Mouse (Mus musculus): ENCODE data around the gene Gm7544. TPM values are rescaled to one million over a fixed set of nuclear protein-coding genes. Genes with fewer than 3 reads are reported as not detected.

Gene Gm7544
- polyA plus RNA-seq (2017; shearing (Covaris generic)) = under 1 TPM in 1 of 2 experiments, not detected in 1; 0.21 TPM

GRCm38 (mm10) chr1:82955913-82956312 lies at the start of gene Gm7544:
Gene Gm7544 (minus strand): TSS chr1:82956013.

GRCm38 (mm10) chr1:83000306-83000705 lies 44.5 kb upstream of the Gm7544 start, which contains the start of gene Gm47959:
Gene Gm47959 (plus strand): TSS chr1:83000548.

GRCm38 (mm10) chr1:82959870-82960385 lies 4.1 kb upstream of the Gm7544 start, which contains the start of gene Gm47955:
Gene Gm47955 (plus strand): TSS chr1:82960286.

GRCm38 (mm10) chr1:82943295-82943694 lies 12.5 kb downstream of the Gm7544 start, which contains the start of gene A030003K21Rik:
Gene A030003K21Rik (minus strand): TSS chr1:82943388.

GRCm38 (mm10) chr1:82931326-82931725 lies 24.5 kb downstream of the Gm7544 start, which contains the start of gene Gm6217:
Gene Gm6217 (minus strand): TSS chr1:82931399.

GRCm38 (mm10) chr1:82924650-82925049 lies 31.2 kb downstream of the Gm7544 start, which contains the start of gene A030014E15Rik:
Gene A030014E15Rik (plus strand): TSS chr1:82924917.

GRCm38 (mm10) chr1:82913025-82913424 lies 42.8 kb downstream of the Gm7544 start, which contains the start of gene A030005L19Rik:
Gene A030005L19Rik (plus strand): TSS chr1:82913325.

Other genes with a start within 250 kb of the Gm7544 start
- 100 to 1,000 TPM; 180 to 260 TPM for gene Mff, start 231.1 kb downstream of the Gm7544 start, polyA plus RNA-seq (2017; shearing (Covaris generic))
- gene Tm4sf20, start 187.6 kb downstream of the Gm7544 start, polyA plus RNA-seq (2017; shearing (Covaris generic)) = under 1 TPM; 0.42 to 0.57 TPM
- gene Gm47791, start 184.8 kb downstream of the Gm7544 start, polyA plus RNA-seq (2017; shearing (Covaris generic)) = not detected
- gene Agfg1, start 116.5 kb downstream of the Gm7544 start, polyA plus RNA-seq (2017; shearing (Covaris generic)) = 100 to 1,000 TPM; 180 to 282 TPM
- gene A030005L19Rik, start 42.7 kb downstream of the Gm7544 start, polyA plus RNA-seq (2017; shearing (Covaris generic)) = 1 to 10 TPM in 1 of 2 experiments, under 1 TPM in 1; 0.66 to 1.1 TPM
- not detected for gene A030014E15Rik, start 31.1 kb downstream of the Gm7544 start, polyA plus RNA-seq (2017; shearing (Covaris generic))
- not detected for gene Gm6217, start 24.6 kb downstream of the Gm7544 start, polyA plus RNA-seq (2017; shearing (Covaris generic))
- under 1 TPM in 1 of 2 experiments, not detected in 1; 0.21 TPM for gene A030003K21Rik, start 12.6 kb downstream of the Gm7544 start, polyA plus RNA-seq (2017; shearing (Covaris generic))
- not detected for gene Gm47955, start 4.3 kb upstream of the Gm7544 start, polyA plus RNA-seq (2017; shearing (Covaris generic))
- gene Gm47959, start 44.5 kb upstream of the Gm7544 start, polyA plus RNA-seq (2017; shearing (Covaris generic)) = under 1 TPM in 1 of 2 experiments, not detected in 1; 0.25 TPM
- not detected for gene Slc19a3, start 82.4 kb upstream of the Gm7544 start, polyA plus RNA-seq (2017; shearing (Covaris generic))
- gene Krtap28-10, start 86.5 kb upstream of the Gm7544 start, polyA plus RNA-seq (2017; shearing (Covaris generic)) = under 1 TPM in 1 of 2 experiments, not detected in 1; 0.25 TPM
- not detected for gene Gm47969, start 88.9 kb upstream of the Gm7544 start, polyA plus RNA-seq (2017; shearing (Covaris generic))
- gene A030005K14Rik, start 103.4 kb upstream of the Gm7544 start, polyA plus RNA-seq (2017; shearing (Covaris generic)) = not detected
- gene Krtap28-13, start 104.9 kb upstream of the Gm7544 start, polyA plus RNA-seq (2017; shearing (Covaris generic)) = not detected
- gene Ccl20, start 160.8 kb upstream of the Gm7544 start, polyA plus RNA-seq (2017; shearing (Covaris generic)) = 1 to 10 TPM in 1 of 2 experiments, not detected in 1; 1.8 TPM
- gene Daw1, start 203.7 kb upstream of the Gm7544 start, polyA plus RNA-seq (2017; shearing (Covaris generic)) = not detected